Mouse (Mus musculus): ENCODE data around the gene Tle3. TPM values are rescaled to one million over a fixed set of nuclear protein-coding genes. Genes with fewer than 3 reads are reported as not detected.

Tle3 gene
- polyA plus RNA-seq, 1 experiment from 2014 or later = 101 TPM

- no peak for TF ChIP-seq CTCF (IDR thresholded peaks at IDR 0.05)
- POLR2A ChIA-PET = interaction anchor here (0.5 to 2.8 kb wide), 5 partner anchors 14 to 381 kb away, joined by 3 to 13 read pairs (median 4); no protein-coding TSS in a partner anchor
- in situ Hi-C loops (cut with MboI; ENCODE audit: low pct_unique_long_range_greater_than_20kb) = no loop called here
- CTCF ChIA-PET = interaction anchor here (0.7 to 1.6 kb wide), 4 partner anchors 23 to 32 kb away, joined by 3 to 6 read pairs (median 3); partner anchors contain the start of gene Tle3
- DNase-seq (ENCODE audit: low read depth, low spot score) = no peak
- no peak for ATAC-seq
- H3K27me3 ChIP-seq = no peaks in the 10 kb centered on the region
These were observed 30.6 kb downstream of the Tle3 start for GRCm38 (mm10) chr9:61402716-61403115.

- ChIA-PET POLR2A (interaction anchor here (0.7 to 3.2 kb wide), 8 partner anchors 26 to 308 kb away, joined by 3 to 16 read pairs (median 4); partner anchors contain the start of gene Tle3), CTCF (interaction anchor here (0.7 to 1.7 kb wide), 10 partner anchors 25 to 509 kb away, joined by 3 to 6 read pairs (median 3); no protein-coding TSS in a partner anchor)
- no peak for TF ChIP-seq CTCF (IDR thresholded peaks at IDR 0.05)
- ATAC-seq (no peak), DNase-seq (ENCODE audit: low read depth, low spot score) (no peak)
- in situ Hi-C loops (cut with MboI; ENCODE audit: low pct_unique_long_range_greater_than_20kb) = no loop called here
- H3K27me3 ChIP-seq = no peaks in the 10 kb centered on the region
These were observed 31.9 kb downstream of the Tle3 start for GRCm38 (mm10) chr9:61403866-61404614.

GRCm38 (mm10) chr9:61404615-61404980, 32.4 kb downstream of the Tle3 start:
- TF ChIP-seq CTCF (IDR thresholded peaks at IDR 0.05) = no peak
- no peak for ATAC-seq
- ChIA-PET POLR2A (interaction anchor here (0.6 to 3.2 kb wide), 8 partner anchors 27 to 294 kb away, joined by 3 to 16 read pairs (median 6); partner anchors contain the start of gene Tle3), CTCF (interaction anchor here (0.7 to 1.7 kb wide), 11 partner anchors 26 to 510 kb away, joined by 3 to 6 read pairs (median 3); no protein-coding TSS in a partner anchor)
- H3K27me3 ChIP-seq = no peaks in the 10 kb centered on the region
- DNase-seq (ENCODE audit: low read depth, low spot score) = no peak
- in situ Hi-C loops (cut with MboI; ENCODE audit: low pct_unique_long_range_greater_than_20kb) = no loop called here

DNA sequence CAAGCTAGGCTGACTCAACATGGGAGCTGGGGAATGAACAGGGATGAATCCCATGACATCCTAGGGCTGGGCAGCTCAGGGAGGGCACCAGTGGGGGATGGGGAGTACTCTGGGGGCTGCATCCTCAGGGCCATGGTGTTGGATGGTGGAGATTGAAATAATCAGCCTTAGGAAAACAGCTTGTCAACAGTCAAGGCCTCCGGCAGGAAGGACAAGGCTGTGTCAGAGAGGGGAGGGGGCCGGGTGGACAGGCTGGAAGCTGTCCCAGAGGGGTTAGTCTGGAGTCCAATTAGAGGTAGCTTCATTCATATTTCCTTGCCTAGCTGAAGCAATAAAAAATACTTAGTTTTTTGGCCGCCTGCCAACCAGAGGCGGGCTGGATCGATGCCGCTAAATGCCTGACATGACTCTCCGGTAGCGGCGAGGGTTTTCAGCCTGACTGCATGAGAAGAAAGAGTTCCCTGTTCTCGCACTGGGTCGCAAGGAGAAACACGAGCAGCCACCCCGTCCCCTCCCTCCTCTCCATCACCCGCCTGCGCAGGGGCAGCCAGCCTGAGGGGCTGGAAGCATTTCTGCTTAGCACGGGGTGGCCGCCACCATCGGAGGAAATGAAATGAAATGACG, 32.9 kb downstream of the Tle3 start:
- in situ Hi-C loops (cut with MboI; ENCODE audit: low pct_unique_long_range_greater_than_20kb) = loop anchor here (5.0 kb wide), 1 partner anchor 388 kb away; no protein-coding TSS in a partner anchor
- no peak for TF ChIP-seq CTCF (IDR thresholded peaks at IDR 0.05)
- POLR2A ChIA-PET = interaction anchor here (0.6 to 3.2 kb wide), 7 partner anchors 28 to 293 kb away, joined by 3 to 16 read pairs (median 6); partner anchors contain the start of gene Tle3
- H3K27me3 ChIP-seq = no peaks in the 10 kb centered on the region
- ATAC-seq (peak; percentile 48), DNase-seq (ENCODE audit: low read depth, low spot score) (peak; percentile 98)
- CTCF ChIA-PET = interaction anchor here (0.7 to 1.7 kb wide), 6 partner anchors 27 to 290 kb away, joined by 3 to 6 read pairs (median 3); no protein-coding TSS in a partner anchor

DNA sequence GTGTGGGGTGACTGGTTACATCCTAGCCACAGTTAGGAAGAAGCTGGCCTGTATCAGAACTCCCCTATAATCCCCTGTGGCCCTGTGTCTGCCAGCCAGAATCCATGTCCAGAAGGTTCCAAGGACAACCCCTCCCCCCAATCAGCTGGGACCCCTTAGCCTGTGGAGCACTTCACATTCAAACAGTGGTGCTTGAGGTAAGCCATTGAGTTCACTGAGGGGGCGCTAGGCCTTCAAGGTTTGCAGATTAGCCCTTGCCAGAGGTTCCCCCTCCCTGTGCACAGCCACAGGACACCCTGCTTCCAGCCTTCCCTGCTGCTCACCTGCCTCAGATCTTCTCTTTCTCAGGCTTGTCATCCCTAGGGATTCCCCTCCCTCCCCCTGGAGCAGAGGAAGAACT, 34.2 kb downstream of the Tle3 start:
- in situ Hi-C loops (cut with MboI; ENCODE audit: low pct_unique_long_range_greater_than_20kb) = loop anchor here (5.0 kb wide), 1 partner anchor 389 kb away; no protein-coding TSS in a partner anchor
- no peaks in the 10 kb centered on the region for H3K27me3 ChIP-seq
- POLR2A ChIA-PET = interaction anchor here (0.6 to 3.2 kb wide), 3 partner anchors 29 to 290 kb away, joined by 5 to 16 read pairs (median 6); no protein-coding TSS in a partner anchor
- no peak for DNase-seq (ENCODE audit: low read depth, low spot score)
- no peak for TF ChIP-seq CTCF (IDR thresholded peaks at IDR 0.05)
- ATAC-seq = no peak
- CTCF ChIA-PET = no interaction called here

DNA sequence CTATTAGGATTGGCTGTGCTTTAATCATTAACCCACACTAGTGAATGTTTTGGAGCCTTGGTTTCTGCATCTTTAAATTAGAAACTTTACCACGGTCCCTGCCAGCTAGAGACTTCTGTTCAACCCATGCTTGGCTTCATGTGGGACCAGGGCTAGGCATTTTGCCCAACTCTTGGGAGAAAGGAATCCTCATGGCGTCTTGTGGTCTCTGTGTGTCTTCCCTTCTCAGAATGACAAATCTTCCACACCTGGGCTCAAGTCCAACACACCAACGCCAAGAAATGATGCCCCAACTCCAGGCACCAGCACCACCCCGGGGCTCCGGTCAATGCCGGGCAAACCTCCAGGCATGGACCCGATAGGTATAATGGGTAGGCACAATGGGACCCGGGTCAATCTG, 36.9 kb downstream of the Tle3 start:
- no peaks in the 10 kb centered on the region for H3K27me3 ChIP-seq
- peak; percentile 99 for DNase-seq (ENCODE audit: low read depth, low spot score)
- POLR2A ChIA-PET = interaction anchor here (1.0 kb wide), 1 partner anchor 11 kb away, joined by 3 read pairs; no protein-coding TSS in a partner anchor
- in situ Hi-C loops (cut with MboI; ENCODE audit: low pct_unique_long_range_greater_than_20kb) = loop anchor here (5.0 kb wide), 1 partner anchor 392 kb away; no protein-coding TSS in a partner anchor
- TF ChIP-seq CTCF (IDR thresholded peaks at IDR 0.05) = no peak
- CTCF ChIA-PET = interaction anchor here (0.8 to 2.0 kb wide), 3 partner anchors 11 to 145 kb away, joined by 3 to 4 read pairs (median 3); no protein-coding TSS in a partner anchor
- ATAC-seq = peak; percentile 40

DNA sequence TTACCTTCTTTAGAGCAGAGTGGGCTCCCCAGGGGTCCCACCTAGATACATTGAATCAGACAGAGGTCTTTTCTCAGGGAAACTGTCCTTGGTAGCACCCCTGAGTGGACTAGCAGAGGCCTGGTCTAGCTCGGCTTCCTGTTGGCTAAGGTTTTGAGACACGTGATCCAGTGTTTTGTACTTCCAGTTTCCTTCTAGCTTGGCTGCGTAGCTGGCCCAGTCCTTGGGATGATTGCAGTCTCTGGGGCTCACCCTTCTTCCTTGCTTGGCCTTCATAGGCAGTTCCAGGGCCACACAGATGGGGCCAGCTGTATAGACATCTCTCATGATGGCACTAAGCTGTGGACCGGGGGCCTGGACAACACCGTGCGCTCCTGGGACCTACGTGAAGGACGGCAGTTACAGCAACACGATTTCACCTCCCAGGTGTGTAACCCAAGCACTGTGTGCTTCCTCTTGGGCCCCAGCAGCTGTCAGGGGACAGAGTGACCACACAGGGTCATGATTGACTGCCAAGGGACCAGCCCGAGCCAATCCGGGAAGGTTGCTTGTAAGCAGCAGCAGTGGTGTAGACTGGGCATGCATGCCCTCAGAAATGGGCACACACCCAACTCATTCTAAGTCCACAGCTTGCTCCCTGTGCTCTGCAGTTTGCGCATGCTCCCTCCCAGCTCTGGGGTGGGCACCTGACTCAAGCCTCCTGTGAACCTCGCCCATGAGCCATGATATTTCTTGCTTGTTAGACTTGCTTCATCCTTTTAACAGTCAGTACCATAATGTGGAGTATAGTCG, 41.7 kb downstream of the Tle3 start:
- ChIA-PET POLR2A (no interaction called here), CTCF (no interaction called here)

GRCm38 (mm10) chr9:61416571-61416970, 44.4 kb downstream of the Tle3 start:
- ChIA-PET CTCF (no interaction called here), POLR2A (no interaction called here)
- no peaks in the 10 kb centered on the region for H3K27me3 ChIP-seq
- TF ChIP-seq CTCF (IDR thresholded peaks at IDR 0.05) = no peak
- no peak for DNase-seq (ENCODE audit: low read depth, low spot score)
- in situ Hi-C loops (cut with MboI; ENCODE audit: low pct_unique_long_range_greater_than_20kb) = no loop called here
- ATAC-seq = no peak

More for the DNA sequence above, 41.7 kb downstream of the Tle3 start:
- no peak for DNase-seq (ENCODE audit: low read depth, low spot score)
- no peak for TF ChIP-seq CTCF (IDR thresholded peaks at IDR 0.05)
- ATAC-seq = no peak
- H3K27me3 ChIP-seq = no peaks in the 10 kb centered on the region
- in situ Hi-C loops (cut with MboI; ENCODE audit: low pct_unique_long_range_greater_than_20kb) = loop anchor here (5.0 kb wide), 1 partner anchor 283 kb away; no protein-coding TSS in a partner anchor

GRCm38 (mm10) chr9:61421626-61422025, 49.5 kb downstream of the Tle3 start:
- CTCF ChIA-PET = no interaction called here
- no peaks in the 10 kb centered on the region for H3K27me3 ChIP-seq
- POLR2A ChIA-PET = no interaction called here
- no peak for TF ChIP-seq CTCF (IDR thresholded peaks at IDR 0.05)
- no peak for ATAC-seq
- DNase-seq (ENCODE audit: low read depth, low spot score) = no peak
- in situ Hi-C loops (cut with MboI; ENCODE audit: low pct_unique_long_range_greater_than_20kb) = no loop called here

GRCm38 (mm10) chr9:61424245-61424644, 52.1 kb downstream of the Tle3 start:
- TF ChIP-seq CTCF (IDR thresholded peaks at IDR 0.05) = no peak
- DNase-seq (ENCODE audit: low read depth, low spot score) (no peak), ATAC-seq (no peak)
- ChIA-PET CTCF (no interaction called here), POLR2A (no interaction called here)
- H3K27me3 ChIP-seq = no peaks in the 10 kb centered on the region
- in situ Hi-C loops (cut with MboI; ENCODE audit: low pct_unique_long_range_greater_than_20kb) = no loop called here
